Mouse (Mus musculus): Measurements from ENCODE around the gene Mettl26. TPM values are rescaled to one million over a fixed set of nuclear protein-coding genes. Genes with fewer than 3 reads are reported as not detected.

The Mettl26 gene
- polyA plus RNA-seq, 1 experiment: 17.0 TPM

DNA sequence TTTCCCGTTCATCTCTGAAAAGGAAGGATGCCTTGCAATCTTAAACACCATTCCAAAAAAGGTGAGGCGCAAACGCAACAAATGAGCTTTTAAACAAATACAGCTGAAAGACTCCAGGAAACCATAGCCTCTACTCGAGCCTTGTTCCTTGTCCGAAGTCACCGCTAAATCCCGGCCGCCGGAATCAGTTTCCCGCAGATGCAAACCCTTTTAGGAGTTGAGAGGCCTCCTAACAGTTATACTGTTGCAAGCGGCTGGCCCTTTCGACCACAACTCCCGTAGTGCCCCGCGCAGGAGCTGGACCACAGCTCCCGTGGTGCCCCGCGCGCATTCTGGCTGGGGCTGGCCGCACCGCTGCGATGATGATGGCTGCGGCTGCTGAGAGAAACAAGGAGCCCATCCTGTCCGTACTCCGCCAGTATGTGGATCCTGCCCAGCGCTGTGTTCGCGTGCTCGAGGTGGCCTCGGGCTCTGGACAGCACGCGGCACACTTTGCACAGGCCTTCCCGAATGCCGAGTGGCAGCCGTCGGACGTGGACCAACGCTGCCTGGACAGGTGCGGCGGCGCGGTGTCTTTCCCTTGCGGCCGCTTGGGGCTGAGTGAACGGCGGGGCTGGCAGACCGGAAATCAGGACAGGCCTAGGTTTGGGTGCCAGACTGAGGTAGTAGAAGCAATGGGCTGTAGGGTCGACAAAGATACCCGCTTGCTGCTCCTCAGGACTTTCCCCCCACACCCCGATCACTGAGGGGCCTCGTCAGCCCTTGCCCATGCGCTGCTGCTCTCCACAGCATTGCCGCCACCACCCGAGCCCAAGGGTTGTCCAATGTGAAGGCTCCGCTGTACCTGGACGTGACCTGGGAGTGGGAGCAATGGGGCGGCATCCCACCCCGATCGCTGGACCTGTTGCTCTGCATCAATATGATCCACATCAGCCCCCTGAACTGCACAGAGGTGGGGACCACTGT, 580 bp downstream of the Mettl26 start:
- Histone ChIP-seq H3K4me1 (ENCODE audit: control insufficient read depth, insufficient read depth, low read length) (peaks cover 18% of the 10 kb centered on the region), H3K4me3 (ENCODE audit: insufficient read depth, low read length) (peak overlapping the region; percentile 74), H3K27ac (ENCODE audit: insufficient read depth, low read depth, low read length) (peak overlapping the region; percentile 41)
- TF ChIP-seq POLR2A (IDR thresholded peaks at IDR 0.05; ENCODE audit: borderline replicate concordance, low read depth, low read length): no peak
- TF ChIP-seq CTCF (IDR thresholded peaks at IDR 0.05; ENCODE audit: low read depth, low read length): no peak

DNA sequence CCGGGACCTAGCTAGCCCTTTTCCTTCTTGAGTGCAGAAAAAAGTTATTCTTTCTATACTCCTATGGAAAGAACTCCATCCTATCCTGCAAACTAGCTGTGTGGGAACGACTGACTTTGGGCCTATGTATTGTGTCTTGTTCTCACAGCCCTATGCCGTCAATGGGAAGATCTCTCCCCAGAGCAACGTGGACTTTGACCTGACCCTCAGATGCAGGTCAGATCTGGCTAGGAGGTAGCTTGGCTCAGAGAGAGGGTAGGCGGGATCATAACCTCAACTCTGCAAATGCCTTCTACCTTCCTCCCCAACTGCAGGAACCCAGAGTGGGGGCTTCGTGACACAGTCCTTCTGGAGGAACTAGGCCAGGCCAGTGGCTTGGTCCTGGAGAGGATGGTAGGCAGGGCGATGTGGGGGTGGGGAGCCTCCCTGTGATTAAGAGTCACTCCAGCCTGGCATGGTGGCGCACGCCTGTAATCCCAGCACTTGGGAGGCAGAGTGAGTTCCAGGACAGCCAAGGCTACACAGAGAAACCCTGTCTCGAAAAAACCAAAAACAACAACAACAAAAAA, 1.6 kb downstream of the Mettl26 start:
- Histone ChIP-seq H3K4me1 (ENCODE audit: control insufficient read depth, insufficient read depth, low read length) (peaks cover 18% of the 10 kb centered on the region), H3K27ac (ENCODE audit: insufficient read depth, low read depth, low read length) (no peak overlapping the region), H3K4me3 (ENCODE audit: insufficient read depth, low read length) (peak overlapping the region; percentile 74)
- TF ChIP-seq CTCF (IDR thresholded peaks at IDR 0.05; ENCODE audit: low read depth, low read length) (no peak), POLR2A (IDR thresholded peaks at IDR 0.05; ENCODE audit: borderline replicate concordance, low read depth, low read length) (no peak)

DNA sequence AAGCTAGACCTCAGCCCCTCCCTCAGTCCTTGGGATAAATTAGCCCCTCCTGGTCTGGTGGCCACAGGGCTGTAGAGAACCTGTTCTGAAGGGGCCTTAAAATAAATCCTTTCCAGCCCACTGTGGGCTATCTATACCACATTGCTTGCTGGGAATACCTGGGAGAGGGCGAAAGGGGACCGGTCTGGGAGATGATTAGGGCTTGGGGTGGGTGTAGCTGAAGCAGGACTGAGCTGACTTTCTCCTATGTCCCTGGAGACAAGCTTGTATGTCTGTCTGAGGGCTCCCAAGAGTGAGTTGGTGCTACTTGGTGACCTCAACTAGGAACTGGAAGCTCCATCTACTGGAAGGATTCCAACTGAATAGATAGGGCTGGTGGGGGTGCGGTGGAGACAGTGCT, 2.2 kb downstream of the Mettl26 start:
- peaks cover 14% of the 10 kb centered on the region for H3K4me1 ChIP-seq (ENCODE audit: control insufficient read depth, insufficient read depth, low read length)
- TF ChIP-seq POLR2A (IDR thresholded peaks at IDR 0.05; ENCODE audit: borderline replicate concordance, low read depth, low read length) (no peak), CTCF (IDR thresholded peaks at IDR 0.05; ENCODE audit: low read depth, low read length) (no peak)
- H3K4me3 ChIP-seq (ENCODE audit: insufficient read depth, low read length): no peak overlapping the region
- no peak overlapping the region for H3K27ac ChIP-seq (ENCODE audit: insufficient read depth, low read depth, low read length)

DNA sequence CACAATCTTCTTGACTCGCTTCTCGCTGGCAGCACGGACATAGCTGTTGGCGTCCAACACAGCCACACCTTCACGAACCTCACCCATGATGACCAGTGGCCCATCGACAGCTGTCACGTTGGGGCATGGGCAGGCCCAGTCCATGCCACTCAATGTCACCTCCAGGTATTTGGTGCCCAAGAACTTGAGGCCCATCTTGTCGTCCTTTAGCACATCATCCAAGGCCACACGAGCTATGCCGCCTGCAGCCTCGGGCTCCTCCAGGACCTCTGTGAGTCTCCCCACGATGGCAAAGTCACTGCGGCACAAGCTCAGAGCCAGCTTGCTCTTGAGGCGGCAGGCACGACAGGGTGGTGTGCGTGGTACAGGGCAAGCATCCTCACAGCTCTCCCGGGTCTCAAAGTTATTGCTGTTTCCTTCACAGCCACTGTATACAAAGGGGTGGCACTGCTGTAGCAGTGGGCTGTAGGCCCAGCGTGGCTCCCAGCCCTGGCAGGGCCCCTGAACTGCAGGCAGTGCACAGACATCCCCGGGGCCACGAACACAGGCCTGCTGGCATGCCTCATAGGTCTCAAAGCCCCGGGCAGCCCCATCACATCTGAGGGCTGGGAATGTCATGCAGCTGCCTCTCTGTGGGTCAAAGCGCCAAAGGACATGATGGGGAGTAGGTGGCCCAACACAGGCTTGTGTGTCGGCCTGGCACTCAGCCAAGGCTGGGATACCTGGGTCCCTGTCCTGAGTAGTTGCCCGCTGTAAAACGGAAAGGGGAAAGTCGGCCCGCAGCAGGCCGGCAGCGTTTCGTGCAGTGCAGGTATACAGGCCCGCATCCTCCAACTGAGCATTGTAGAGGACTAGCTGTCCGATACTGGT, 3.1 kb downstream of the Mettl26 start:
- H3K4me1 ChIP-seq (ENCODE audit: control insufficient read depth, insufficient read depth, low read length): peaks cover 14% of the 10 kb centered on the region
- no peak overlapping the region for H3K4me3 ChIP-seq (ENCODE audit: insufficient read depth, low read length)
- no peak overlapping the region for H3K27ac ChIP-seq (ENCODE audit: insufficient read depth, low read depth, low read length)
- TF ChIP-seq POLR2A (IDR thresholded peaks at IDR 0.05; ENCODE audit: borderline replicate concordance, low read depth, low read length) (no peak), CTCF (IDR thresholded peaks at IDR 0.05; ENCODE audit: low read depth, low read length) (no peak)

DNA sequence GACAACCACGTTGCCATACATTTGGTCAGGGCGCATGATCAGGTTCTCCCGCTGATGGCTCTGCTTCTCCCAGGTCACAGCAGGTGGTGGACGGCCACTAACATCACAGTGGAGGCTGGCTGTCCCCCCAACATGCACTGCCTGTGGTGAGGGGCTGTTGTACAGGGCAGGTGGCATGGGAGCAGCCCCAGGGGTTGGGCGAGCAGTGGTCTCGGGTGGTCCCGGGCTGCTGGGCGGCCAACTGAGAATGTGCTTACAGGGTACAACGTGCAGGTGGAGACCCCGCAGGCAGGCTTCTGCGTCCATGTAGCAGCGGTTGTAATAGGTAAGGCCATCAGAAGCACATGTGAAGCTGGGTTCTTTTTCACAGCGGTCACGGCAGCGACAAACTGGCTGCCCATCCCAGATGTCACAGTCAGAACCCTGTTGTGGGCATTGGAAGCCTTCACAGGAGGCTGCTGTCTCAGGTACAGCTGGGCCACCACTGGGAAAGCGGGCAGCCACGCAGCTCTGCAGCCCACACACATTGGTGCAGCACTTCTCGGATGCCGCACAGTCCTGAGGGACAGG, 3.8 kb downstream of the Mettl26 start:
- H3K4me1 ChIP-seq (ENCODE audit: control insufficient read depth, insufficient read depth, low read length): peaks cover 14% of the 10 kb centered on the region
- H3K27ac ChIP-seq (ENCODE audit: insufficient read depth, low read depth, low read length): no peak overlapping the region
- TF ChIP-seq POLR2A (IDR thresholded peaks at IDR 0.05; ENCODE audit: borderline replicate concordance, low read depth, low read length) (no peak), CTCF (IDR thresholded peaks at IDR 0.05; ENCODE audit: low read depth, low read length) (no peak)
- H3K4me3 ChIP-seq (ENCODE audit: insufficient read depth, low read length): no peak overlapping the region

DNA sequence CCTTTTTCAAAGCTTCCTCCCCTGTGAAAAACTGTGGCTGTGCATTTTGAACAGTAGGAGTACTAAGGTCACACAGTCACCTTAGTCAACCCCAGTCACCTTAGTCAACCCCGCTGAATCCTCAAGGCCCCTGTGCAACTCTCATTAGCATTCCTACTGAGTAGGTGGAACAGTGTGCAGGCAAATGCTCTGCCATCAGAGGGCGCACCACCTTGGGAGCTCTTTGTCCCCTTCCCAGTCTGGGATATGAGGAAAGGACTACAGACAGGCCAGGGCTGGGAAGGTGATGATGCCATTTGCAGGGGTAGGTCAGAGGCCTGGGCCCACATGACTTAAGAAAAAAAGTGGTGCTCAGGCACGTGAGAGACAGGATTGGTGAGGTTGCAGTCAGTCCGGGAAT, 4.4 kb downstream of the Mettl26 start:
- Histone ChIP-seq H3K4me1 (ENCODE audit: control insufficient read depth, insufficient read depth, low read length) (peaks cover 10% of the 10 kb centered on the region), H3K4me3 (ENCODE audit: insufficient read depth, low read length) (no peak overlapping the region), H3K27ac (ENCODE audit: insufficient read depth, low read depth, low read length) (no peak overlapping the region)
- TF ChIP-seq POLR2A (IDR thresholded peaks at IDR 0.05; ENCODE audit: borderline replicate concordance, low read depth, low read length) (no peak), CTCF (IDR thresholded peaks at IDR 0.05; ENCODE audit: low read depth, low read length) (peak; percentile 58)

DNA sequence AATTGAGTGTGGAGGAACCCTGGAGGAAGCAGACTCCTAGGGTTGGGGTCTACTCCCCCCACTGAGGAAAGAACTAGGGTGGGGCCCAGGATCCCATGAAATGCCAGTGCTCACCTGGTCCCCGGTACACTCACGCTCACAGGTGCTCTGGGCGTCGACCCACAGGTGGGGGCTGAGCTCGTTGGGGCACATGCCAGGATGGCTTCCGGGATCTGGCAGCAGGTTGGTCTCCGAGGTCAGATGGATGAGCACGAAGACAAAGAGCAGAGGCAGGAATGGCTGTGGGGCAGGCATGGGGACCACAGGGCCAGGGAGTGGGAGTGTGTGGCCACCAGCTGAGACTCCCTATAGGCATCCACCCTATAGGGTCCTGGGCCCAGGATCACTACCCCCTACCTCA, 4.9 kb downstream of the Mettl26 start:
- H3K27ac ChIP-seq (ENCODE audit: insufficient read depth, low read depth, low read length): no peak overlapping the region
- H3K4me3 ChIP-seq (ENCODE audit: insufficient read depth, low read length): no peak overlapping the region
- peaks cover 10% of the 10 kb centered on the region for H3K4me1 ChIP-seq (ENCODE audit: control insufficient read depth, insufficient read depth, low read length)
- no peak for TF ChIP-seq POLR2A (IDR thresholded peaks at IDR 0.05; ENCODE audit: borderline replicate concordance, low read depth, low read length)
- no peak for TF ChIP-seq CTCF (IDR thresholded peaks at IDR 0.05; ENCODE audit: low read depth, low read length)

DNA sequence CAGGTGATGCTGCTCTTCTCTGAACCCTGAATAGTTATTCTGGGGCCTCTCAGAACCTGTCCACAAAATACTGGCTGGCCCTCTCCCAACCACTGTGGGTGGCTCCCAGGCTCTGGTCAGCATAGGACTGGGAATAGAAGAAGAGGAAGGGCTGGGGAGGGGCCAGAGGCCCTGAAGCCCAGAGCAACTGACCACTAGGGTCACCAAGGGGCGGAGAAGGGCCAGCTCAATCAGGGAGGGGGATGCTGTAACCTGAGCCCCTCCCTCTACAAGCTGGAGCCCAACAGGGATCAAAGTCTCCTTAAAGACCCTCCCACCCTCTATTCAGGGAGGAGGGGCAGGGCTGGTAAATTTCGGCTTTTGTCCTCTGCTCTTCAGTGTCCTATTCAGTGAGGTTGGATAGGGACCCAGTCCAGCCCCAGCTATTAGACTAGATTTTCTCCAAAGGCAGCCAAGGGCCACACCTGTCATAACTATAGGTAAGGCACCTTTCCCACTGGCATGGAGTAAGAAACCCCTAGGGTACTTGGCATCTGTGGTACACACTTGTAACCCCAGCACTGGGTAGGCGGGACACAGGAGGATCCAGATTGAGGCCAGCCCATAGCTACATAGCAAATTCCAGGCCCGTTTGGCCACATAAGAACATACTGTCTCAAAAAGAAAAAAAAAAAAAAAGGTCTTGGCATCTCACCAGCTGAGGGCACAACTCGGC, 5.5 kb downstream of the Mettl26 start, which contains the start of gene Wfikkn1:
Gene Wfikkn1 (minus strand): TSS at position 663 of the 715 bp plus-strand sequence.
- Histone ChIP-seq H3K4me3 (ENCODE audit: insufficient read depth, low read length) (no peak within 1 kb of the TSS), H3K4me1 (ENCODE audit: control insufficient read depth, insufficient read depth, low read length) (peaks cover 10% of the 10 kb centered on the region), H3K27ac (ENCODE audit: insufficient read depth, low read depth, low read length) (no peak within 1 kb of the TSS)
- TF ChIP-seq CTCF (IDR thresholded peaks at IDR 0.05; ENCODE audit: low read depth, low read length): no peak
- no peak for TF ChIP-seq POLR2A (IDR thresholded peaks at IDR 0.05; ENCODE audit: borderline replicate concordance, low read depth, low read length)
